1 mouse cellular context compared by ENCODE assay signal in genomic region chr13:21881878-21882669, GRCm38 (mm10).
TF ChIP-seq lines count a peak whose summit lies in the region.

No protein-coding gene starts in this region.

TF ChIP-seq in CH12.LX, 34 proteins besides CTCF, POLR2A, EP300 and RAD21 (continued from another document):
- no peak for TF ChIP-seq CHD2 (IDR thresholded peaks at IDR 0.05; ENCODE audit: low read length)
- 0 out of 2 replicates have a peak, but pooled peaks have one; percentile 73 for TF ChIP-seq E2F4 (IDR thresholded peaks at IDR 0.05; ENCODE audit: insufficient replicate concordance, low read depth, low read length)
- no peak for TF ChIP-seq HCFC1 (IDR thresholded peaks at IDR 0.05; ENCODE audit: low read depth, low read length)
- no peak; the same call in 1 of the 2 replicates for TF ChIP-seq NRF1 (IDR thresholded peaks at IDR 0.05; ENCODE audit: low read depth, low read length)
- TF ChIP-seq USF1 (IDR thresholded peaks at IDR 0.05; ENCODE audit: low read depth, low read length) = no peak
- no peak for TF ChIP-seq SMC3 (IDR thresholded peaks at IDR 0.05; ENCODE audit: low read depth, low read length)
- TF ChIP-seq MAX (IDR thresholded peaks at IDR 0.05; ENCODE audit: low read length) = no peak
- no peak for TF ChIP-seq RCOR1 (conservative IDR thresholded peaks at IDR 0.05; ENCODE audit: low read depth, low read length)
- TF ChIP-seq MXI1 (IDR thresholded peaks at IDR 0.05; ENCODE audit: low read depth, low read length) = no peak
